Mouse (Mus musculus): ENCODE data around the gene Znhit6.

The Znhit6 gene

DNA sequence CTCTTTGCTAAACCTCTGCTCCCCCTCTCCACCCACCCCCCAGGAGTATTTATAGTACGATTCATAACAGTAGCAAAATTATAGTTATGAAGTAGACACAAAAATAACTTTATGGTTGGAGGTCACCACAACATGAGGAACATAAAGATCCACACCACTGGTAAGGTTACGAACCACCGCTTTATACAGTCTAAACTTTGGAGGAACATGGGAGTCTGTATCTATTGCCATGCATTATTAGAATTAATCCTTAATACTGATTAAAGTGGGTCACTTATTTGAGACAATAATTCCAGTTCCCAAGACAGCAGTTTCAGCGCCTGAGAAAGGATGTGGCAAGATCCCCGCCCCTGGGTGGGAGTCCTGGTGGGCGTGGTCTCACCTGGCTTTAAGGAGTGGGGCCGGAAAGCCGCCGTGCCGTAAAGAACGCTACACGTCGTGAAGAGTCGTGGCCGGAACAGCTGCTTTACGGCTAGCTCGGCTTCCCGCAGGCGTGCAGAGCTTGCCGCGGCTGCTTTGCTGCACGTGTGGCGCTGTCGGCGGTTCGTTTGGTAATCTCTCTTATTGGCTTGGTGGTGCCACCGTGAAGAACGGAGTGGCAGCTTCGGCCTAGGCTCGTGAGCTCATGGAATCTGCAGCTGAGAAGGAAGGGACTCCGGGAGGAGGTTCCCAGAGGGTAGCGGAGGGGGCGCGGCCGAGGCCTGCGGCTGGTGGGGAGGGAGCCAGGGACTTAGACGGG lies at the start of gene Znhit6:
Gene Znhit6, plus strand, starts transcription at position 463 of the 739 bp plus-strand sequence.
- peak; percentile 93 for DNase-seq (ENCODE audit: low spot score)

DNA sequence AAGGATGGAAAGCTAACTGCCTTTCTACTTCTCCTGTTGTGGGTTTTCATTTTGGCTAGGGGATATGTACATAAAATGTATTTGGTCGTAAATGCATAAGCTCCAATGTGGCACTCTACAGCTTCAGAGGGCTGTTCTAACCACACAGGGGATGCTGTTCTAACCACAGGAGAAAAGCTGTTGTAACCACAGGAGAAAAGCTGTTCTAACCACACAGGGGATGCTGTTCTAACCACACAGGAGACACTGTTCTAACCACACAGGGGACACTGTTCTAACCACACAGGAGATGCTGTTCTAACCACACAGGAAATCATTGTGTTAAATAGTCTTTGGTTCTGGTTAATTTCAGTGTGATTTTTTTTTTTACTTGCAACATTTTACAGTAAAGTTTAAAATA lies 38.1 kb upstream of the Znhit6 start:
- DNase-seq (ENCODE audit: low spot score) = no peak

GRCm38 (mm10) chr3:145548441-145549415 lies 27.3 kb upstream of the Znhit6 start:
- no peak for DNase-seq (ENCODE audit: low spot score)

- DNase-seq (ENCODE audit: low spot score) = no peak
These were observed 25.8 kb upstream of the Znhit6 start for GRCm38 (mm10) chr3:145550216-145550615.

- no peak for DNase-seq (ENCODE audit: low spot score)
These were observed 21.6 kb upstream of the Znhit6 start for GRCm38 (mm10) chr3:145554388-145554787.

- DNase-seq (ENCODE audit: low spot score) = no peak
These were observed 19.8 kb upstream of the Znhit6 start for GRCm38 (mm10) chr3:145556206-145556605.

DNA sequence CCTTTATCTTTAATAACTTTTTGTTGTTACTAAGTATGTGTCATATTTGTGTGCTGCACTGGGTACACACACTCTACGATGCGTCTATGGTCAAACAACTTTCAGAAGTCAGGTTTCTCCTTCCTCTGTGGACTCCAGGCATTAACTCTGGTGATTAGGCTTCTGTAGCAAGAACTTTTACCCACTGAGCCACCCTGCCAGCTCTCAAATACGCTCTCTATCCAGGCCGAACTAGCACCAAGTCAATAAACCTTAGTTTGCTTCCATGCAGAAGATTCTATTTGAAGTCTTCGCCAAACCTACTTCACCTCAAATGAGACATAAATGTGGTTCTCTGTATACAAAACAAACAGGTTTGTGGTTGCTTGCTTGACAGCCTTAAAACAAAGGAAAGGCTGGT lies 16.3 kb upstream of the Znhit6 start:
- no peak for DNase-seq (ENCODE audit: low spot score)

GRCm38 (mm10) chr3:145560117-145560516 lies 15.9 kb upstream of the Znhit6 start:
- no peak for DNase-seq (ENCODE audit: low spot score)

DNA sequence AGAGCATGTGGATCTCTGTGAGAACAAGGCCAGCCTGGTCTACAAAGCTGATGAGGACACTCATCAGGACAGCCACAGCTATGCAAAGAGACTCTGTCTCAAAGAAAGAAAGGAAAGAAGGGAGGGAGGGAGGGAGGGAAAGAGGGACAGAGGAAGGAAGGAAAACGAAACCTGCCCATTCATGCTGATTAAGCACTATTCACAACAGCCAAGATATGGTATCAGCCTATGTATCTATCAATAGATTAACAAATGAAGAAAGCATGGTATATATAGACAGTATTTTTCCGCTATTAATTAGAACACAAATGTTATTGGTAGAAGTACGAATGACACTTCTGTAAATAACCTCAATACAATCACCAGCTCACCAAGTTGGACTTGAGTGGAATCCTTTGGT lies 1.5 kb upstream of the Znhit6 start:
- DNase-seq (ENCODE audit: low spot score) = no peak

- no peak for DNase-seq (ENCODE audit: low spot score)
These were observed 665 bp upstream of the Znhit6 start for GRCm38 (mm10) chr3:145575340-145575739.

GRCm38 (mm10) chr3:145576482-145576822 lies 447 bp downstream of the Znhit6 start:
- no peak for DNase-seq (ENCODE audit: low spot score)

GRCm38 (mm10) chr3:145576876-145577275 lies 871 bp downstream of the Znhit6 start:
- DNase-seq (ENCODE audit: low spot score) = no peak

GRCm38 (mm10) chr3:145583043-145583442 lies 7.0 kb downstream of the Znhit6 start:
- no peak for DNase-seq (ENCODE audit: low spot score)

GRCm38 (mm10) chr3:145583522-145584200 lies 7.7 kb downstream of the Znhit6 start:
- DNase-seq (ENCODE audit: low spot score) = no peak

GRCm38 (mm10) chr3:145590562-145590961 lies 14.6 kb downstream of the Znhit6 start:
- DNase-seq (ENCODE audit: low spot score) = no peak

- DNase-seq (ENCODE audit: low spot score) = no peak
These were observed 16.0 kb downstream of the Znhit6 start for GRCm38 (mm10) chr3:145591841-145592542.

DNA sequence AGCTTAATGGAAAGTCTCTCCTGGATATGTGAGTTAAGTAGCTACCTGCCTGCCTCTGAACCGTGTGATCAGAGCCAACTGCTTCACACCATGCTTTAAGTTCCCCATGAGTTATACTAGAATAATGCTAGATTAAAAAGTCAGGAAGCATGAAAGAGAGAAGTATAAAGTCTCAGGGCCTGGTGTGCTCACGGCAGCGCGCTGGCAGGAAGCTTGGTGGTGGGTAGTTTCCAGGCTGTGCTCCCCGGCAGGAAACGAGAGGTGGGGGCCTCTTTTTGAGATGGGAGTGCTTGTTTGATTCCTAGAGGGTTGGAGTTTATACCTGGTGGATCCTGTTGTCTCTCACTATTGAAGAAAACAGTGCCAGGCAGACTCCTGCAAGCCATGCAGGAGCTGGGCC lies 19.3 kb downstream of the Znhit6 start:
- no peak for DNase-seq (ENCODE audit: low spot score)

- no peak for DNase-seq (ENCODE audit: low spot score)
These were observed 23.1 kb downstream of the Znhit6 start for GRCm38 (mm10) chr3:145599059-145599458.

DNA sequence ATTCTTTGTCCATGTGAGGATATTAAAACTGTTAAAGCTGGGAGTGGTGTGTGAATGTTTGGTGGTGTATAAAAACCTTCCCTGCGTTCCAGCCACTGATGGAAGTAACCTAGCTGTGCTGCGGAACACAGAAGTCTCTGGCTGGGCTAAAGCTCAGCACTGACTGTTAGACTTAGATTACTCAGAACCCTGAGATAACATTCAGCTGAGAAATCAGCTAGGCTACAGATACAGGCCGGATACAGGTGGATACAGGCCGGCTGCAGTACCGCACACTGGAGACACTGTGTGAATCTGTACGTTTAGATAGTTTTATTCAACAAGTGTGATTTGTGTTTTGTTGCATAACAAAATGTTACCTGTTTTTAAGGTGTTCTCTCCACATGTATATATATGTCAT lies 24.8 kb downstream of the Znhit6 start:
- DNase-seq (ENCODE audit: low spot score) = no peak

DNA sequence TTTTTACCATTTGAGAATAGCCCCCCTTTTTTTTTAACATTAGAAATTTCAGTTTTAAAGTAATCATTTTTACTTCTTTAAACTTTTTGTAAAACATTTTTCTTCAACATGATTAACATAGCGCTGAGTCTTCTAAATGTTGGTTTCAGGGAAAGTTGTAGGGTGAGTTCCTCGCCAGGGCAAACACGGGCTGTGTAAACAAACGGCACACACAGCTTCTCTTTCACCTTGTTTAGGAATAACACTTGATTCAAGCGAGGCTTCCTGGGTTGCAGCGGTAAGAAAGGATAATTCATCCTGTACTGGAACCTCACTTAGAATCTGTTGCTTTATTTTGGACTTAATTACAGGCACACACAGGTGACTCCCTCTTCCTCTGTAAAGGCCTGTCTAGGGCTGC lies 25.3 kb downstream of the Znhit6 start:
- no peak for DNase-seq (ENCODE audit: low spot score)

DNA sequence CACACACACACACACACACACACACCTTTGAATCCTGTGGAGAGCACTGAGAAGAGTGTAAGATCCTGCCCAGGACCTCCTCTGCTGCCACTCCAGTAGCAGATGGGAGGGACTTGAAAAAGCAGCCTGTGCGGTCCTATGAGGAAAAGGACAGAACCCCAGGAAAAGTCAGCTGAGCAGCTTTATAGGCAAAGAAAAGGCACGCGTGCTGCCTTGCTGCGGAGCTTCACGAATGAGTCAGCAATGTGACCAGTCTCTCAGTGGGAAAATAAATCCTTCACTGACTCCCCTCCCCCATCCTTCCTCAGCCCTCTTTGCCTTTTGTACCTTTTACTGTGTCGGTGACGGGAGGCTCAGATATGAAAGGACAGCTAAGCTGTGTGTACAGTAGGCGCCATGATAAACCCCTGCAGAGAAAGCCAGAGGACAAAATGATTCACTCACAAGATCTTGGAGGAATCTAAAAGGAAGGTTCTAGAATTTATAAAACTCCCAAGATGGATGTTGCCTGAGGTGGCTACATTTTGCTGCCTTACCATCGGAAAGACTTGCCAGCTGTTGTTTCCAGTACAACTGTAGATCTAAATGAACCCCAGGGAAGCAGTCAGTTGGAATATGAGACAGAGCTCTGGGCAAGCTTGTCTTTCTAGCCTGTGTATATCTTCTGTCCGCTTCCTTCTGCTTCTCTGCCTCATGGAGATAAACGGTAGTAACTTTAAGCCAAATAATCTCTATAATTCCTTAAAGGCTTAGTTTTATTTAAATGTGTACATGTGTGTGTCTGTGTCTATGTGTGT lies 26.6 kb downstream of the Znhit6 start:
- no peak for DNase-seq (ENCODE audit: low spot score)

Measured in left cerebral cortex, adult 11 months (tissue).